Comparison of ENCODE assay signal across 8 mouse cellular contexts in genomic region chr8:11632406-11632805, GRCm38 (mm10). TPM values are rescaled to one million over a fixed set of nuclear protein-coding genes. Genes with fewer than 3 reads are reported as not detected.
DNase-seq lines count a peak whose midpoint lies in the region; ATAC-seq and TF ChIP-seq lines count a peak whose summit lies in the region.

No protein-coding gene starts in this region.

- DNase-seq in brain, embryonic 14.5 days (ENCODE audit: low read depth), result peak; percentile 69
- peak; percentile 79 to 82 for DNase-seq in heart, postnatal 10 days
- no peak for DNase-seq in limb, embryonic 11.5 days (ENCODE audit: low spot score)
- DNase-seq in skeletal muscle tissue, adult 2 months (ENCODE audit: low read depth, low spot score), result peak; percentile 40
- DNase-seq in thymus, postnatal 14 days, result no peak
- DNase-seq in right cerebral cortex, adult 2 months (ENCODE audit: low spot score in 2 of 2), result no peak

- no peaks in the 10 kb centered on the region for H3K27me3 ChIP-seq in hindbrain, embryonic 13.5 days
- no peaks in the 10 kb centered on the region for H3K27me3 ChIP-seq in hindbrain, embryonic 12.5 days
- no peaks in the 10 kb centered on the region for H3K27me3 ChIP-seq in limb, embryonic 11.5 days (ENCODE audit: control insufficient read depth, insufficient read depth, low read length)

- H3K4me3 ChIP-seq in hindbrain, embryonic 13.5 days, result no peak overlapping the region
- H3K4me3 ChIP-seq in hindbrain, embryonic 12.5 days, result no peak overlapping the region
- H3K4me3 ChIP-seq in limb, embryonic 11.5 days (ENCODE audit: low read depth, low read length), result no peak overlapping the region

- no peaks in the 10 kb centered on the region for H3K9me3 ChIP-seq in hindbrain, embryonic 13.5 days
- H3K9me3 ChIP-seq in hindbrain, embryonic 12.5 days (replicated peaks), result no peaks in the 10 kb centered on the region
- no peaks in the 10 kb centered on the region for H3K9me3 ChIP-seq in limb, embryonic 11.5 days (ENCODE audit: control insufficient read depth, low read length)

- peak overlapping the region; percentile 75 for H3K4me2 ChIP-seq in hindbrain, embryonic 13.5 days
- no peak overlapping the region for H3K4me2 ChIP-seq in hindbrain, embryonic 12.5 days (replicated peaks)
- H3K4me2 ChIP-seq in limb, embryonic 11.5 days (ENCODE audit: low read depth, severe bottlenecking), result peak overlapping the region; percentile 81; the same call in 1 of the 2 replicates

- TF ChIP-seq POLR2A in brain, embryonic 14.5 days (IDR thresholded peaks at IDR 0.05; ENCODE audit: borderline replicate concordance, extremely low read depth, insufficient read depth, insufficient read length, poor library complexity, severe bottlenecking), result no peak

- peaks cover 44% of the 10 kb centered on the region for H3K4me1 ChIP-seq in hindbrain, embryonic 13.5 days (replicated peaks)
- peaks cover 35% of the 10 kb centered on the region for H3K4me1 ChIP-seq in hindbrain, embryonic 12.5 days
- peaks cover 14% of the 10 kb centered on the region for H3K4me1 ChIP-seq in limb, embryonic 11.5 days (ENCODE audit: control insufficient read depth, insufficient read depth, low read length)

- H3K9ac ChIP-seq in hindbrain, embryonic 13.5 days, result no peak overlapping the region
- no peak overlapping the region for H3K9ac ChIP-seq in hindbrain, embryonic 12.5 days
- no peak overlapping the region for H3K9ac ChIP-seq in limb, embryonic 11.5 days (ENCODE audit: low read length)

- 30% methylated on average over 2 of the region's 2 CpGs for WGBS in hindbrain, embryonic 13.5 days
- 48% methylated on average over 2 of the region's 2 CpGs for WGBS in hindbrain, embryonic 12.5 days
- WGBS in limb, embryonic 11.5 days, result 51% methylated on average over 2 of the region's 2 CpGs

- peaks cover 41% of the 10 kb centered on the region for H3K36me3 ChIP-seq in hindbrain, embryonic 13.5 days
- peaks cover 41% of the 10 kb centered on the region for H3K36me3 ChIP-seq in hindbrain, embryonic 12.5 days
- H3K36me3 ChIP-seq in limb, embryonic 11.5 days (ENCODE audit: control insufficient read depth, insufficient read depth, low read length), result peaks cover 24% of the 10 kb centered on the region; the same call in 1 of the 2 replicates

- H3K27ac ChIP-seq in hindbrain, embryonic 13.5 days, result peak overlapping the region; percentile 35; the same call in 1 of the 2 replicates
- no peak overlapping the region for H3K27ac ChIP-seq in hindbrain, embryonic 12.5 days
- no peak overlapping the region for H3K27ac ChIP-seq in limb, embryonic 11.5 days (replicated peaks; ENCODE audit: low read depth, low read length)

- intact Hi-C loops in heart, postnatal 10 days (cut with DNase I), result loop anchor here (5.0 kb wide), 1 partner anchor 70 kb away; the partner anchor contains the start of gene 1700016D06Rik

- TF ChIP-seq CTCF in brain, embryonic 14.5 days (IDR thresholded peaks at IDR 0.05; ENCODE audit: borderline replicate concordance, extremely low read depth, insufficient read depth, insufficient read length), result no peak

- ATAC-seq in hindbrain, embryonic 13.5 days (ENCODE audit: low FRiP score), result no peak
- no peak for ATAC-seq in hindbrain, embryonic 12.5 days (ENCODE audit: low FRiP score)
- no peak for ATAC-seq in limb, embryonic 11.5 days (ENCODE audit: insufficient number of reproducible peaks, low FRiP score, low TSS enrichment, low read depth)

RNA-seq across cellular contexts. Expression of gene Ankrd10, which starts 3.2 kb away (rescaled TPM):
- polyA plus RNA-seq in hindbrain, embryonic 13.5 days (2015; fragmentation: Nextera tagmentation; extraction: Ambion mirVana), result 86.4 and 87.4 TPM in 2 replicates
- 99.9 and 110 TPM in 2 replicates for polyA plus RNA-seq in hindbrain, embryonic 12.5 days (2016; fragmentation: Nextera tagmentation; extraction: Ambion mirVana)
- polyA plus RNA-seq in brain, embryonic 14.5 days (2012; rRNA removed), result 151 and 230 TPM in 2 replicates
- 10 to 100 TPM; 44.9 to 50.9 TPM for total RNA-seq in heart, postnatal 10 days (2021)
- 145 and 146 TPM in 2 replicates for polyA plus RNA-seq in limb, embryonic 11.5 days (2014; fragmentation: Nextera tagmentation; extraction: Ambion mirVana)

Comparison
In these comparisons a context has a peak if more than half of its experiments do, and no peak if none do; other contexts are left out.
1. DNase-seq: peak in brain, embryonic 14.5 days (single experiment), heart, postnatal 10 days (2 of 2) and skeletal muscle tissue, adult 2 months (single experiment); none in limb, embryonic 11.5 days (single experiment), thymus, postnatal 14 days (single experiment) and right cerebral cortex, adult 2 months (0 of 2).